Mouse (Mus musculus): ENCODE measurements around the gene Rnf123.

DNA sequence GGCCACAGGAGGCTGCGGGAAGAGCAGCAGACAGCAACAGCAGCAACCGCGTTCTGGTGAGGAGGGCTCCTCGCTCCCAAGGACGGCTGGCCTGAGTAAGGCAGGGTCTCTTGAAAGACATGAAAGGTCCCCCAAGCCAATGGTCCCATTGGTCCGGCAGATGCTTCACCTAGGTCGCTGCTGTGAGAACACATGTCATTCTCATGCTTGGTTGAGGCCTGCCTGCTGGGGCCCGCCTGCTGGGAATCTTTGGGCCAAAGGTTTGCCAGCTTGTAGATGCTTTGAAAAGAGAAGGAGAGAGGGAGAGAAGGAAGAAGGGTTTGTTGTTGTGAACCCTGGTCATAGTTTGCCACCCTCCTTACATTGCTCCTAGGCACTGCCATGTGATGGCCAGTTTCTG, 16.5 kb upstream of the Rnf123 start:
- no peak for TF ChIP-seq CTCF (IDR thresholded peaks at IDR 0.05; ENCODE audit: low read depth, low read length)
- no peak for TF ChIP-seq POLR2A (IDR thresholded peaks at IDR 0.05; ENCODE audit: extremely low read depth, insufficient read depth, low read length)
